8 mouse cellular contexts compared by ENCODE assay signal in genomic region chr2:153632871-153633226, GRCm38 (mm10). TPM values are rescaled to one million over a fixed set of nuclear protein-coding genes. Genes with fewer than 3 reads are reported as not detected.
DNase-seq lines count a peak whose midpoint lies in the region; ATAC-seq and TF ChIP-seq lines count a peak whose summit lies in the region.

No protein-coding gene starts in this region.

- ATAC-seq in heart, embryonic 14.5 days (ENCODE audit: insufficient number of reproducible peaks, insufficient read depth, low FRiP score, low read depth), result no peak
- no peak; the same call in 1 of the 2 replicates for ATAC-seq in hindbrain, embryonic 14.5 days (ENCODE audit: low FRiP score)
- no peak for ATAC-seq in midbrain, embryonic 11.5 days (ENCODE audit: low FRiP score)

- H3K4me3 ChIP-seq in heart, embryonic 14.5 days (ENCODE audit: control insufficient read depth in 1 of 2, insufficient read depth in 1 of 2, low read depth in 1 of 2, low read length in 2 of 2), result peak overlapping the region; percentile 76 to 78
- peak overlapping the region; percentile 61 to 76 for H3K4me3 ChIP-seq in MEL (ENCODE audit: control insufficient read depth in 1 of 2, insufficient read depth in 1 of 2, low read depth in 2 of 2, low read length in 2 of 2)
- peak overlapping the region; percentile 92 for H3K4me3 ChIP-seq in hindbrain, embryonic 14.5 days (replicated peaks; ENCODE audit: low read length)
- H3K4me3 ChIP-seq in midbrain, embryonic 11.5 days (ENCODE audit: low read depth, low read length), result peak overlapping the region; percentile 92

- peak overlapping the region; percentile 94 for H3K9ac ChIP-seq in heart, embryonic 14.5 days (ENCODE audit: low read length)
- peak overlapping the region; percentile 86 for H3K9ac ChIP-seq in MEL (ENCODE audit: control insufficient read depth, low read depth, low read length, poor library complexity, severe bottlenecking)
- H3K9ac ChIP-seq in hindbrain, embryonic 14.5 days, result peak overlapping the region; percentile 97
- peak overlapping the region; percentile 94 for H3K9ac ChIP-seq in midbrain, embryonic 11.5 days (ENCODE audit: low read length)

- WGBS in heart, embryonic 14.5 days, result 21% methylated on average over 2 of the region's 2 CpGs
- WGBS in hindbrain, embryonic 14.5 days, result 28% methylated on average over 2 of the region's 2 CpGs
- WGBS in midbrain, embryonic 11.5 days, result 34% methylated on average over 2 of the region's 2 CpGs

- TF ChIP-seq CTCF in MEL (IDR thresholded peaks at IDR 0.05 in 2 of 3, conservative IDR thresholded peaks at IDR 0.05 in 1 of 3; ENCODE audit: control insufficient read depth in 1 of 3, insufficient read depth in 1 of 3, low read depth in 2 of 3, low read length in 3 of 3, poor library complexity in 1 of 3, severe bottlenecking in 1 of 3), result no peak

- peaks cover 8 to 14% of the 10 kb centered on the region in 2 experiments for H3K4me1 ChIP-seq in heart, embryonic 14.5 days (ENCODE audit: control insufficient read depth in 2 of 2, insufficient read depth in 2 of 2, low read length in 2 of 2)
- peaks cover 3 to 12% of the 10 kb centered on the region in 2 experiments for H3K4me1 ChIP-seq in MEL (ENCODE audit: control insufficient read depth in 1 of 2, insufficient read depth in 2 of 2, low read length in 2 of 2)
- peaks cover 13% of the 10 kb centered on the region for H3K4me1 ChIP-seq in hindbrain, embryonic 14.5 days (replicated peaks; ENCODE audit: control insufficient read depth, insufficient read depth, low read length)
- peaks cover 7% of the 10 kb centered on the region; the same call in 1 of the 2 replicates for H3K4me1 ChIP-seq in midbrain, embryonic 11.5 days (ENCODE audit: control insufficient read depth, insufficient read depth, low read length)

- TF ChIP-seq EP300 in MEL (IDR thresholded peaks at IDR 0.05; ENCODE audit: low read depth in 1 of 2, low read length in 2 of 2), result no peak

- TF ChIP-seq RAD21 in MEL (IDR thresholded peaks at IDR 0.05; ENCODE audit: low read depth, low read length), result no peak

- intact Hi-C loops in heart, postnatal 25 days (cut with DNase I), result loop anchor here (1.0 kb wide), 1 partner anchor 16 kb away; the partner anchor contains the start of gene Dnmt3b
- intact Hi-C loops in left cerebral cortex, postnatal 25 days (cut with DNase I), result no loop called here

- H3K27me3 ChIP-seq in heart, embryonic 14.5 days (ENCODE audit: control insufficient read depth, insufficient read depth, low read length), result no peaks in the 10 kb centered on the region
- H3K27me3 ChIP-seq in MEL (ENCODE audit: control insufficient read depth in 1 of 2, insufficient read depth in 2 of 2, low read length in 2 of 2), result peaks cover 2 to 10% of the 10 kb centered on the region in 2 experiments; a peak in 3 of 4 replicates
- no peaks in the 10 kb centered on the region for H3K27me3 ChIP-seq in hindbrain, embryonic 14.5 days (ENCODE audit: control insufficient read depth, insufficient read depth, low read length)
- H3K27me3 ChIP-seq in midbrain, embryonic 11.5 days (ENCODE audit: control insufficient read depth, insufficient read depth, low read length), result no peaks in the 10 kb centered on the region

- TF ChIP-seq POLR2A in MEL (IDR thresholded peaks at IDR 0.05; ENCODE audit: control insufficient read depth in 1 of 2, insufficient read depth in 1 of 2, low read depth in 1 of 2, low read length in 2 of 2, poor library complexity in 1 of 2), result 0 out of 4 replicates have a peak, but pooled peaks of 1 of the 2 experiments have one; percentile 1

- no peaks in the 10 kb centered on the region for H3K9me3 ChIP-seq in heart, embryonic 14.5 days (ENCODE audit: control insufficient read depth, low read length)
- H3K9me3 ChIP-seq in MEL (replicated peaks; ENCODE audit: insufficient read depth, low read length), result no peaks in the 10 kb centered on the region
- no peaks in the 10 kb centered on the region for H3K9me3 ChIP-seq in hindbrain, embryonic 14.5 days (ENCODE audit: control insufficient read depth, low read length)
- H3K9me3 ChIP-seq in midbrain, embryonic 11.5 days (ENCODE audit: control insufficient read depth, low read length), result no peaks in the 10 kb centered on the region

- no peak for DNase-seq in heart, postnatal 25 days (ENCODE audit: low spot score)
- no peak for DNase-seq in MEL (ENCODE audit: low read depth, low spot score)
- DNase-seq in hindbrain, embryonic 14.5 days (ENCODE audit: low spot score), result no peak
- peak; percentile 91 for DNase-seq in midbrain, embryonic 11.5 days (ENCODE audit: low spot score, missing footprints)
- no peak for DNase-seq in adrenal gland, adult 18-20 months (ENCODE audit: low spot score in 2 of 2)
- no peak for DNase-seq in left cerebral cortex, postnatal 25 days (ENCODE audit: low spot score in 2 of 2)
- DNase-seq in layer of hippocampus, postnatal 14 days (ENCODE audit: low spot score in 2 of 2), result no peak

- H3K36me3 ChIP-seq in heart, embryonic 14.5 days (ENCODE audit: control insufficient read depth, insufficient read depth, low read length), result peaks cover 15% of the 10 kb centered on the region
- H3K36me3 ChIP-seq in MEL (ENCODE audit: control insufficient read depth in 1 of 2, insufficient read depth in 2 of 2, low read length in 2 of 2), result peaks cover 0 to 15% of the 10 kb centered on the region in 2 experiments; a peak in 2 of 4 replicates
- H3K36me3 ChIP-seq in hindbrain, embryonic 14.5 days (replicated peaks; ENCODE audit: control insufficient read depth, insufficient read depth), result peaks cover 18% of the 10 kb centered on the region
- no peaks in the 10 kb centered on the region; the same call in 1 of the 2 replicates for H3K36me3 ChIP-seq in midbrain, embryonic 11.5 days (ENCODE audit: control insufficient read depth, insufficient read depth, low read length)

- H3K79me2 ChIP-seq in MEL (ENCODE audit: control insufficient read depth, insufficient read depth, low read length, poor library complexity), result peaks cover 9% of the 10 kb centered on the region

- H3K27ac ChIP-seq in heart, embryonic 14.5 days (replicated peaks in 1 of 2; ENCODE audit: control insufficient read depth in 1 of 2, insufficient read depth in 1 of 2, low read depth in 2 of 2, low read length in 2 of 2), result peak overlapping the region; percentile 73 to 92
- H3K27ac ChIP-seq in MEL (ENCODE audit: control insufficient read depth, low read depth, low read length), result peak overlapping the region; percentile 56; the same call in 1 of the 2 replicates
- H3K27ac ChIP-seq in hindbrain, embryonic 14.5 days, result peak overlapping the region; percentile 95
- H3K27ac ChIP-seq in midbrain, embryonic 11.5 days (ENCODE audit: low read depth, low read length), result peak overlapping the region; percentile 71

- peak overlapping the region; percentile 71 for H3K4me2 ChIP-seq in heart, embryonic 14.5 days (ENCODE audit: low read length)
- H3K4me2 ChIP-seq in hindbrain, embryonic 14.5 days (replicated peaks), result peak overlapping the region; percentile 70
- H3K4me2 ChIP-seq in midbrain, embryonic 11.5 days, result peak overlapping the region; percentile 59

TF ChIP-seq in MEL, 35 proteins besides CTCF, POLR2A, EP300 and RAD21:
- TF ChIP-seq GATA1 (IDR thresholded peaks at IDR 0.05; ENCODE audit: low read depth, low read length) (no peak), TCF12 (IDR thresholded peaks at IDR 0.05; ENCODE audit: low read depth, low read length) (peak; percentile 2; the same call in 1 of the 2 replicates)

RNA-seq across cellular contexts. Expression of gene Commd7, which starts 0.3 kb away (rescaled TPM):
- polyA plus RNA-seq in heart, embryonic 14.5 days (2014; fragmentation: Nextera tagmentation; extraction: Ambion mirVana), result 46.9 and 54.2 TPM in 2 replicates
- total RNA-seq in heart, postnatal 25 days (2021), result 10 to 100 TPM; 13.9 to 14.6 TPM
- total RNA-seq in MEL (2012; rRNA removed), result 25.3 and 25.5 TPM in 2 replicates
- polyA plus RNA-seq in MEL (2012; ENCODE audit: insufficient read depth in 1 of 2, insufficient read length in 2 of 2, low read depth in 1 of 2, low replicate concordance in 2 of 2, missing spikeins in 1 of 2), result 10 to 100 TPM in 1 of 2 experiments, not detected in 1; 36.1 TPM
- polyA plus RNA-seq in hindbrain, embryonic 14.5 days (2014; fragmentation: Nextera tagmentation; extraction: Ambion mirVana), result 78.6 and 79.8 TPM in 2 replicates
- 64.9 and 65.4 TPM in 2 replicates for polyA plus RNA-seq in midbrain, embryonic 11.5 days (2014; fragmentation: Nextera tagmentation; extraction: Ambion mirVana)
- 10 to 100 TPM; 28.5 to 40.5 TPM for total RNA-seq in adrenal gland, adult 18-20 months (2021)
- total RNA-seq in left cerebral cortex, postnatal 25 days (2021), result 10 to 100 TPM; 28.4 to 29.4 TPM
- total RNA-seq in layer of hippocampus, postnatal 14 days (2021), result 10 to 100 TPM; 25.3 to 27.8 TPM

RNA-seq across cellular contexts. Expression of gene Dnmt3b, which starts 16.4 kb away (rescaled TPM):
- 4.6 and 5.0 TPM in 2 replicates for polyA plus RNA-seq in heart, embryonic 14.5 days (2014; fragmentation: Nextera tagmentation; extraction: Ambion mirVana)
- 1 to 10 TPM; 1.3 to 1.4 TPM for total RNA-seq in heart, postnatal 25 days (2021)
- total RNA-seq in MEL (2012; rRNA removed), result 10.1 and 11.6 TPM in 2 replicates
- 10 to 100 TPM in 1 of 2 experiments, not detected in 1; 17.5 TPM for polyA plus RNA-seq in MEL (2012; ENCODE audit: insufficient read depth in 1 of 2, insufficient read length in 2 of 2, low read depth in 1 of 2, low replicate concordance in 2 of 2, missing spikeins in 1 of 2)
- 4.2 and 4.3 TPM in 2 replicates for polyA plus RNA-seq in hindbrain, embryonic 14.5 days (2014; fragmentation: Nextera tagmentation; extraction: Ambion mirVana)
- 12.7 and 12.9 TPM in 2 replicates for polyA plus RNA-seq in midbrain, embryonic 11.5 days (2014; fragmentation: Nextera tagmentation; extraction: Ambion mirVana)
- 1 to 10 TPM; 1.2 to 1.4 TPM for total RNA-seq in adrenal gland, adult 18-20 months (2021)
- total RNA-seq in left cerebral cortex, postnatal 25 days (2021), result 1 to 10 TPM in 1 of 2 experiments, under 1 TPM in 1; 0.85 to 1.5 TPM
- total RNA-seq in layer of hippocampus, postnatal 14 days (2021), result 1 to 10 TPM; 2.1 TPM
